Mouse (Mus musculus): Measurements from ENCODE around the gene Slc4a3. TPM values are rescaled to one million over a fixed set of nuclear protein-coding genes. Genes with fewer than 3 reads are reported as not detected.

The Slc4a3 gene
- total RNA-seq, 2 experiments from 2014 or later = 18.5 to 23.6 TPM

- peak; percentile 87 to 92 for DNase-seq (ENCODE audit: low spot score in 2 of 2)
Measured at GRCm38 (mm10) chr1:75559212-75559925, 13.3 kb downstream of the Slc4a3 start.

GRCm38 (mm10) chr1:75560206-75560913 is 14.3 kb downstream of the Slc4a3 start:
- DNase-seq (ENCODE audit: low spot score in 2 of 2) = no peak

- no peak for DNase-seq (ENCODE audit: low spot score in 2 of 2)
Measured at GRCm38 (mm10) chr1:75561221-75561897, 15.3 kb downstream of the Slc4a3 start.

- DNase-seq (ENCODE audit: low spot score in 2 of 2) = no peak
Measured at GRCm38 (mm10) chr1:75561898-75562238, 15.8 kb downstream of the Slc4a3 start.

GRCm38 (mm10) chr1:75564102-75564501 is 18.0 kb downstream of the Slc4a3 start:
- DNase-seq (ENCODE audit: low spot score in 2 of 2) = no peak

GRCm38 (mm10) chr1:75564916-75565315 is 18.9 kb downstream of the Slc4a3 start:
- DNase-seq (ENCODE audit: low spot score in 2 of 2) = no peak

GRCm38 (mm10) chr1:75565616-75566015 is 19.6 kb downstream of the Slc4a3 start:
- no peak for DNase-seq (ENCODE audit: low spot score in 2 of 2)

GRCm38 (mm10) chr1:75570403-75570802 is 24.3 kb downstream of the Slc4a3 start:
- DNase-seq (ENCODE audit: low spot score in 2 of 2) = no peak

- no peak for DNase-seq (ENCODE audit: low spot score in 2 of 2)
Measured at GRCm38 (mm10) chr1:75572776-75573175, 26.7 kb downstream of the Slc4a3 start.

GRCm38 (mm10) chr1:75573715-75574114 is 27.6 kb downstream of the Slc4a3 start:
- DNase-seq (ENCODE audit: low spot score in 2 of 2) = no peak

GRCm38 (mm10) chr1:75574476-75575310 is 28.6 kb downstream of the Slc4a3 start:
- DNase-seq (ENCODE audit: low spot score in 2 of 2) = no peak

- DNase-seq (ENCODE audit: low spot score in 2 of 2) = no peak
Measured at GRCm38 (mm10) chr1:75581936-75582624, 36.0 kb downstream of the Slc4a3 start.

- no peak for DNase-seq (ENCODE audit: low spot score in 2 of 2)
Measured at GRCm38 (mm10) chr1:75582625-75582956, 36.5 kb downstream of the Slc4a3 start.

- no peak for DNase-seq (ENCODE audit: low spot score in 2 of 2)
Measured at GRCm38 (mm10) chr1:75583034-75583433, 37.0 kb downstream of the Slc4a3 start.

GRCm38 (mm10) chr1:75586791-75587190 is 40.7 kb downstream of the Slc4a3 start:
- no peak for DNase-seq (ENCODE audit: low spot score in 2 of 2)

- DNase-seq (ENCODE audit: low spot score in 2 of 2) = no peak
Measured at GRCm38 (mm10) chr1:75587738-75588719, 42.0 kb downstream of the Slc4a3 start.

GRCm38 (mm10) chr1:75588874-75589273 is 42.8 kb downstream of the Slc4a3 start:
- no peak for DNase-seq (ENCODE audit: low spot score in 2 of 2)

- no peak for DNase-seq (ENCODE audit: low spot score in 2 of 2)
Measured at GRCm38 (mm10) chr1:75589983-75590382, 43.9 kb downstream of the Slc4a3 start.

GRCm38 (mm10) chr1:75593956-75594355 is 47.9 kb downstream of the Slc4a3 start:
- DNase-seq (ENCODE audit: low spot score in 2 of 2) = no peak

- DNase-seq (ENCODE audit: low spot score in 2 of 2) = no peak
Measured at GRCm38 (mm10) chr1:75594836-75595235, 48.8 kb downstream of the Slc4a3 start.
